Mouse (Mus musculus) ES-Bruce4 (cell line): Measurements from ENCODE around the gene Tnk1.

Source experiments
- CTCF ChIP-seq: IDR thresholded peaks from one replicate; pipeline ENCODE4 v1.8.1; 2011; ENCODE audit warnings: low read depth, low read length
- EP300 ChIP-seq: IDR thresholded peaks from 2 replicates; pipeline ENCODE4 v1.6.1; 2011; ENCODE audit warnings: low read depth, low read length; ENCODE audit not compliant: insufficient read depth
- POLR2A ChIP-seq: IDR thresholded peaks from one replicate; pipeline ENCODE4 v1.8.1; 2011; ENCODE audit warnings: low read length; ENCODE audit not compliant: insufficient read depth

- TF ChIP-seq CTCF (no peak), POLR2A (no peak), EP300 (no peak)
These were observed 19.3 kb upstream of the Tnk1 start, which contains the start of gene Tmem95 for GRCm38 (mm10) chr11:69877878-69878277.
